Mouse (Mus musculus): ENCODE data around the gene Wfikkn1. TPM values are rescaled to one million over a fixed set of nuclear protein-coding genes. Genes with fewer than 3 reads are reported as not detected.

Wfikkn1 gene
- total and polyA plus RNA-seq, 3 experiments: 0.19 to 0.53 TPM; not detected in 1

GRCm38 (mm10) chr17:25885636-25886035 is 5.0 kb upstream of the Wfikkn1 start:
- Histone ChIP-seq H3K4me1 (ENCODE audit: control insufficient read depth in 1 of 2, insufficient read depth in 2 of 2, low read length in 2 of 2) (0 out of 4 replicates have a peak, but pooled peaks cover 0 to 6% of the 10 kb centered on the region in 2 experiments), H3K4me3 (ENCODE audit: control insufficient read depth in 1 of 2, insufficient read depth in 1 of 2, low read depth in 2 of 2, low read length in 2 of 2) (no peak overlapping the region), H3K79me2 (ENCODE audit: control insufficient read depth, insufficient read depth, low read length, poor library complexity) (no peaks in the 10 kb centered on the region), H3K27me3 (ENCODE audit: control insufficient read depth in 1 of 2, insufficient read depth in 2 of 2, low read length in 2 of 2) (no peaks in the 10 kb centered on the region), H3K36me3 (ENCODE audit: control insufficient read depth in 1 of 2, insufficient read depth in 2 of 2, low read length in 2 of 2) (peaks cover 0 to 4% of the 10 kb centered on the region in 2 experiments; a peak in 1 of 4 replicates), H3K9ac (ENCODE audit: control insufficient read depth, low read depth, low read length, poor library complexity, severe bottlenecking) (no peak overlapping the region), H3K9me3 (replicated peaks; ENCODE audit: insufficient read depth, low read length) (no peaks in the 10 kb centered on the region), H3K27ac (ENCODE audit: control insufficient read depth, low read depth, low read length) (no peak overlapping the region)
- TF ChIP-seq TBP (IDR thresholded peaks at IDR 0.05; ENCODE audit: low read depth, low read length) (no peak), RAD21 (IDR thresholded peaks at IDR 0.05; ENCODE audit: low read depth, low read length) (peak; percentile 34), USF2 (IDR thresholded peaks at IDR 0.05; ENCODE audit: borderline replicate concordance in 1 of 2, insufficient read depth in 1 of 2, low read depth in 1 of 2, low read length in 2 of 2) (no peak), CTCF (IDR thresholded peaks at IDR 0.05 in 2 of 3, conservative IDR thresholded peaks at IDR 0.05 in 1 of 3; ENCODE audit: control insufficient read depth in 1 of 3, insufficient read depth in 1 of 3, low read depth in 2 of 3, low read length in 3 of 3, poor library complexity in 1 of 3, severe bottlenecking in 1 of 3) (peak; percentile 47 to 60 (median 59)), CHD1 (IDR thresholded peaks at IDR 0.05; ENCODE audit: low read depth, low read length) (no peak), TCF12 (IDR thresholded peaks at IDR 0.05; ENCODE audit: low read depth, low read length) (no peak), SMC3 (IDR thresholded peaks at IDR 0.05; ENCODE audit: low read depth, low read length) (peak; percentile 24), BHLHE40 (IDR thresholded peaks at IDR 0.05; ENCODE audit: borderline replicate concordance, low read depth, low read length) (no peak)
- peak; percentile 62 for DNase-seq (ENCODE audit: low read depth, low spot score)

GRCm38 (mm10) chr17:25883824-25884223 is 3.2 kb upstream of the Wfikkn1 start:
- Histone ChIP-seq H3K36me3 (ENCODE audit: control insufficient read depth in 1 of 2, insufficient read depth in 2 of 2, low read length in 2 of 2) (no peaks in the 10 kb centered on the region), H3K9me3 (replicated peaks; ENCODE audit: insufficient read depth, low read length) (no peaks in the 10 kb centered on the region), H3K27ac (ENCODE audit: control insufficient read depth, low read depth, low read length) (no peak overlapping the region), H3K27me3 (ENCODE audit: control insufficient read depth in 1 of 2, insufficient read depth in 2 of 2, low read length in 2 of 2) (no peaks in the 10 kb centered on the region), H3K9ac (ENCODE audit: control insufficient read depth, low read depth, low read length, poor library complexity, severe bottlenecking) (no peak overlapping the region), H3K4me3 (ENCODE audit: control insufficient read depth in 1 of 2, insufficient read depth in 1 of 2, low read depth in 2 of 2, low read length in 2 of 2) (no peak overlapping the region), H3K4me1 (ENCODE audit: control insufficient read depth in 1 of 2, insufficient read depth in 2 of 2, low read length in 2 of 2) (no peaks in the 10 kb centered on the region), H3K79me2 (ENCODE audit: control insufficient read depth, insufficient read depth, low read length, poor library complexity) (no peaks in the 10 kb centered on the region)
- TF ChIP-seq MAX (IDR thresholded peaks at IDR 0.05; ENCODE audit: low read length): no peak
- peak in 2 of 3 experiments; percentile 11 to 15; a peak in 2 of 6 replicates for TF ChIP-seq CTCF (IDR thresholded peaks at IDR 0.05 in 2 of 3, conservative IDR thresholded peaks at IDR 0.05 in 1 of 3; ENCODE audit: control insufficient read depth in 1 of 3, insufficient read depth in 1 of 3, low read depth in 2 of 3, low read length in 3 of 3, poor library complexity in 1 of 3, severe bottlenecking in 1 of 3)
- DNase-seq (ENCODE audit: low read depth, low spot score): no peak

GRCm38 (mm10) chr17:25883268-25883667 is 2.6 kb upstream of the Wfikkn1 start:
- Histone ChIP-seq H3K9me3 (replicated peaks; ENCODE audit: insufficient read depth, low read length) (no peaks in the 10 kb centered on the region), H3K27me3 (ENCODE audit: control insufficient read depth in 1 of 2, insufficient read depth in 2 of 2, low read length in 2 of 2) (no peaks in the 10 kb centered on the region), H3K4me3 (ENCODE audit: control insufficient read depth in 1 of 2, insufficient read depth in 1 of 2, low read depth in 2 of 2, low read length in 2 of 2) (no peak overlapping the region), H3K4me1 (ENCODE audit: control insufficient read depth in 1 of 2, insufficient read depth in 2 of 2, low read length in 2 of 2) (no peaks in the 10 kb centered on the region), H3K27ac (ENCODE audit: control insufficient read depth, low read depth, low read length) (no peak overlapping the region), H3K36me3 (ENCODE audit: control insufficient read depth in 1 of 2, insufficient read depth in 2 of 2, low read length in 2 of 2) (no peaks in the 10 kb centered on the region), H3K9ac (ENCODE audit: control insufficient read depth, low read depth, low read length, poor library complexity, severe bottlenecking) (no peak overlapping the region), H3K79me2 (ENCODE audit: control insufficient read depth, insufficient read depth, low read length, poor library complexity) (no peaks in the 10 kb centered on the region)
- no peak for TF ChIP-seq NRF1 (IDR thresholded peaks at IDR 0.05; ENCODE audit: insufficient read depth, low read depth, low read length, poor library complexity, severe bottlenecking)
- TF ChIP-seq E2F4 (IDR thresholded peaks at IDR 0.05; ENCODE audit: borderline replicate concordance, low read depth, low read length): no peak
- no peak for TF ChIP-seq NELFE (IDR thresholded peaks at IDR 0.05; ENCODE audit: low read depth, low read length)
- no peak for TF ChIP-seq TAL1 (IDR thresholded peaks at IDR 0.05; ENCODE audit: low read length)
- no peak for TF ChIP-seq UBTF (IDR thresholded peaks at IDR 0.05; ENCODE audit: borderline replicate concordance, insufficient read depth, low read depth, low read length)
- TF ChIP-seq MEF2A (IDR thresholded peaks at IDR 0.05; ENCODE audit: extremely low read depth, insufficient replicate concordance, low read depth, low read length, poor library complexity, severe bottlenecking): no peak
- no peak for TF ChIP-seq MAFK (IDR thresholded peaks at IDR 0.05; ENCODE audit: borderline replicate concordance, low read depth, low read length)
- no peak for TF ChIP-seq MAX (IDR thresholded peaks at IDR 0.05; ENCODE audit: low read length)
- TF ChIP-seq TBP (IDR thresholded peaks at IDR 0.05; ENCODE audit: low read depth, low read length): no peak
- TF ChIP-seq TCF12 (IDR thresholded peaks at IDR 0.05; ENCODE audit: low read depth, low read length): no peak
- TF ChIP-seq USF1 (IDR thresholded peaks at IDR 0.05; ENCODE audit: low read depth, low read length): no peak
- TF ChIP-seq RAD21 (IDR thresholded peaks at IDR 0.05; ENCODE audit: low read depth, low read length): no peak
- TF ChIP-seq RCOR1 (IDR thresholded peaks at IDR 0.05; ENCODE audit: low read depth, low read length): no peak
- TF ChIP-seq POLR2AphosphoS5 (IDR thresholded peaks at IDR 0.05; ENCODE audit: borderline replicate concordance, low read depth, low read length): no peak
- no peak for TF ChIP-seq BHLHE40 (IDR thresholded peaks at IDR 0.05; ENCODE audit: borderline replicate concordance, low read depth, low read length)
- no peak for TF ChIP-seq POLR2AphosphoS2 (IDR thresholded peaks at IDR 0.05; ENCODE audit: low read length)
- DNase-seq (ENCODE audit: low read depth, low spot score): no peak
